Mouse (Mus musculus): ENCODE measurements around the gene Mboat7. TPM values are rescaled to one million over a fixed set of nuclear protein-coding genes. Genes with fewer than 3 reads are reported as not detected.

Gene Mboat7
- polyA plus RNA-seq, 1 experiment from 2014 or later, result 44.5 TPM

GRCm38 (mm10) chr7:3683908-3684550 is 9.3 kb downstream of the Mboat7 start:
- Histone ChIP-seq H3K27me3 (ENCODE audit: control insufficient read depth, insufficient read depth, low read length) (no peaks in the 10 kb centered on the region), H3K9ac (ENCODE audit: low read length) (no peak overlapping the region), H3K4me1 (ENCODE audit: control insufficient read depth, insufficient read depth, low read length) (no peaks in the 10 kb centered on the region), H3K4me3 (replicated peaks; ENCODE audit: low read length) (no peak overlapping the region), H3K36me3 (ENCODE audit: control insufficient read depth, insufficient read depth, low read length) (0 out of 2 replicates have a peak, but pooled peaks cover 11% of the 10 kb centered on the region), H3K9me3 (replicated peaks; ENCODE audit: control insufficient read depth, low read length) (no peaks in the 10 kb centered on the region), H3K27ac (ENCODE audit: low read length) (no peak overlapping the region), H3K4me2 (ENCODE audit: low read depth, low read length) (no peak overlapping the region)
- WGBS, result 85% methylated on average over 10 of the region's 10 CpGs
- no peak for ATAC-seq (ENCODE audit: insufficient read depth, low FRiP score)

GRCm38 (mm10) chr7:3677342-3677741 is 16.0 kb downstream of the Mboat7 start, which contains the start of gene Tmc4:
Gene Tmc4 (minus strand): TSS chr7:3677553.
- Histone ChIP-seq H3K4me1 (ENCODE audit: control insufficient read depth, insufficient read depth, low read length) (no peaks in the 10 kb centered on the region), H3K27me3 (ENCODE audit: control insufficient read depth, insufficient read depth, low read length) (no peaks in the 10 kb centered on the region), H3K36me3 (ENCODE audit: control insufficient read depth, insufficient read depth, low read length) (0 out of 2 replicates have a peak, but pooled peaks cover 5% of the 10 kb centered on the region), H3K4me2 (ENCODE audit: low read depth, low read length) (peak within 1 kb of the TSS; percentile 48), H3K9me3 (replicated peaks; ENCODE audit: control insufficient read depth, low read length) (no peaks in the 10 kb centered on the region), H3K4me3 (replicated peaks; ENCODE audit: low read length) (peak within 1 kb of the TSS; percentile 41), H3K27ac (ENCODE audit: low read length) (peak within 1 kb of the TSS; percentile 45), H3K9ac (ENCODE audit: low read length) (peak within 1 kb of the TSS; percentile 71)
- peak; percentile 87; the same call in 1 of the 2 replicates for ATAC-seq (ENCODE audit: insufficient read depth, low FRiP score)
- WGBS, result 33% methylated on average over 9 of the region's 9 CpGs

- Histone ChIP-seq H3K4me1 (ENCODE audit: control insufficient read depth, insufficient read depth, low read length) (no peaks in the 10 kb centered on the region), H3K4me3 (replicated peaks; ENCODE audit: low read length) (peak overlapping the region; percentile 41), H3K27me3 (ENCODE audit: control insufficient read depth, insufficient read depth, low read length) (no peaks in the 10 kb centered on the region), H3K9me3 (replicated peaks; ENCODE audit: control insufficient read depth, low read length) (no peaks in the 10 kb centered on the region), H3K27ac (ENCODE audit: low read length) (peak overlapping the region; percentile 45), H3K36me3 (ENCODE audit: control insufficient read depth, insufficient read depth, low read length) (0 out of 2 replicates have a peak, but pooled peaks cover 5% of the 10 kb centered on the region), H3K9ac (ENCODE audit: low read length) (peak overlapping the region; percentile 71), H3K4me2 (ENCODE audit: low read depth, low read length) (peak overlapping the region; percentile 48)
- 80% methylated on average over 12 of the region's 12 CpGs for WGBS
- ATAC-seq (ENCODE audit: insufficient read depth, low FRiP score), result peak; percentile 18; the same call in 1 of the 2 replicates
Measured at GRCm38 (mm10) chr7:3676371-3676770, 17.0 kb downstream of the Mboat7 start.

GRCm38 (mm10) chr7:3675228-3675548 is 18.1 kb downstream of the Mboat7 start:
- Histone ChIP-seq H3K36me3 (ENCODE audit: control insufficient read depth, insufficient read depth, low read length) (0 out of 2 replicates have a peak, but pooled peaks cover 1% of the 10 kb centered on the region), H3K4me1 (ENCODE audit: control insufficient read depth, insufficient read depth, low read length) (no peaks in the 10 kb centered on the region), H3K27me3 (ENCODE audit: control insufficient read depth, insufficient read depth, low read length) (no peaks in the 10 kb centered on the region), H3K4me2 (ENCODE audit: low read depth, low read length) (no peak overlapping the region), H3K9me3 (replicated peaks; ENCODE audit: control insufficient read depth, low read length) (no peaks in the 10 kb centered on the region), H3K4me3 (replicated peaks; ENCODE audit: low read length) (no peak overlapping the region), H3K9ac (ENCODE audit: low read length) (no peak overlapping the region), H3K27ac (ENCODE audit: low read length) (no peak overlapping the region)
- 76% methylated on average over 3 of the region's 3 CpGs for WGBS
- no peak for ATAC-seq (ENCODE audit: insufficient read depth, low FRiP score)

- H3K36me3 ChIP-seq (ENCODE audit: control insufficient read depth, insufficient read depth, low read length), result no peaks in the 10 kb centered on the region
- H3K27me3 ChIP-seq (ENCODE audit: control insufficient read depth, insufficient read depth, low read length), result no peaks in the 10 kb centered on the region
- H3K4me2 ChIP-seq (ENCODE audit: low read depth, low read length), result no peak overlapping the region
- no peaks in the 10 kb centered on the region for H3K4me1 ChIP-seq (ENCODE audit: control insufficient read depth, insufficient read depth, low read length)
- 75% methylated on average over 10 of the region's 10 CpGs for WGBS
- peak; percentile 79 for ATAC-seq (ENCODE audit: insufficient read depth, low FRiP score)
- H3K27ac ChIP-seq (ENCODE audit: low read length), result no peak overlapping the region
- H3K4me3 ChIP-seq (replicated peaks; ENCODE audit: low read length), result no peak overlapping the region
- no peaks in the 10 kb centered on the region for H3K9me3 ChIP-seq (replicated peaks; ENCODE audit: control insufficient read depth, low read length)
- H3K9ac ChIP-seq (ENCODE audit: low read length), result no peak overlapping the region
Measured at GRCm38 (mm10) chr7:3674507-3675227, 18.7 kb downstream of the Mboat7 start.

GRCm38 (mm10) chr7:3666921-3667391 is 26.4 kb downstream of the Mboat7 start:
- WGBS, result 17% methylated on average over 14 of the region's 14 CpGs
- Histone ChIP-seq H3K36me3 (ENCODE audit: control insufficient read depth, insufficient read depth, low read length) (peaks cover 7% of the 10 kb centered on the region; the same call in 1 of the 2 replicates), H3K4me1 (ENCODE audit: control insufficient read depth, insufficient read depth, low read length) (peaks cover 15% of the 10 kb centered on the region), H3K4me3 (replicated peaks; ENCODE audit: low read length) (peak overlapping the region; percentile 13; the same call in 1 of the 2 replicates), H3K27ac (ENCODE audit: low read length) (no peak overlapping the region), H3K9ac (ENCODE audit: low read length) (0 out of 2 replicates have a peak overlapping the region, but pooled peaks have one; percentile 29), H3K4me2 (ENCODE audit: low read depth, low read length) (no peak overlapping the region), H3K27me3 (ENCODE audit: control insufficient read depth, insufficient read depth, low read length) (no peaks in the 10 kb centered on the region), H3K9me3 (replicated peaks; ENCODE audit: control insufficient read depth, low read length) (no peaks in the 10 kb centered on the region)
- ATAC-seq (ENCODE audit: insufficient read depth, low FRiP score), result no peak

- Histone ChIP-seq H3K4me3 (replicated peaks; ENCODE audit: low read length) (peak within 1 kb of the TSS; percentile 74), H3K4me2 (ENCODE audit: low read depth, low read length) (peak within 1 kb of the TSS; percentile 76), H3K4me1 (ENCODE audit: control insufficient read depth, insufficient read depth, low read length) (peaks cover 15% of the 10 kb centered on the region), H3K9me3 (replicated peaks; ENCODE audit: control insufficient read depth, low read length) (no peaks in the 10 kb centered on the region), H3K36me3 (ENCODE audit: control insufficient read depth, insufficient read depth, low read length) (peaks cover 10% of the 10 kb centered on the region), H3K27ac (ENCODE audit: low read length) (peak within 1 kb of the TSS; percentile 92), H3K9ac (ENCODE audit: low read length) (peak within 1 kb of the TSS; percentile 78), H3K27me3 (ENCODE audit: control insufficient read depth, insufficient read depth, low read length) (no peaks in the 10 kb centered on the region)
- 3% methylated on average over 45 of the region's 45 CpGs for WGBS
- ATAC-seq (ENCODE audit: insufficient read depth, low FRiP score), result peak; percentile 99
Measured at GRCm38 (mm10) chr7:3665215-3666114, 27.9 kb downstream of the Mboat7 start, which contains the start of gene Leng1. Gene Leng1 (minus strand): TSS chr7:3665840.

- Histone ChIP-seq H3K36me3 (ENCODE audit: control insufficient read depth, insufficient read depth, low read length) (peaks cover 17% of the 10 kb centered on the region), H3K9ac (ENCODE audit: low read length) (peak overlapping the region; percentile 78), H3K27ac (ENCODE audit: low read length) (peak overlapping the region; percentile 90), H3K4me1 (ENCODE audit: control insufficient read depth, insufficient read depth, low read length) (peaks cover 15% of the 10 kb centered on the region), H3K9me3 (replicated peaks; ENCODE audit: control insufficient read depth, low read length) (no peaks in the 10 kb centered on the region), H3K27me3 (ENCODE audit: control insufficient read depth, insufficient read depth, low read length) (no peaks in the 10 kb centered on the region), H3K4me3 (replicated peaks; ENCODE audit: low read length) (peak overlapping the region; percentile 74), H3K4me2 (ENCODE audit: low read depth, low read length) (peak overlapping the region; percentile 76)
- WGBS, result 23% methylated on average over 15 of the region's 15 CpGs
- ATAC-seq (ENCODE audit: insufficient read depth, low FRiP score), result peak; percentile 26
Measured at GRCm38 (mm10) chr7:3664524-3665214, 28.7 kb downstream of the Mboat7 start.

Measured in stomach, embryonic 16.5 days (tissue).